Mouse (Mus musculus): ENCODE data around the gene Olfr675.
"Not testable (repeated sequence)": the region's sequence is repeated elsewhere in the genome, so short reads cannot be mapped to it uniquely, and the experiment has no call there.

Gene Olfr675

GRCm38 (mm10) chr7:105028360-105028759, at the start of gene Olfr675:
Gene Olfr675, minus strand, starts transcription at chr7:105028460.
- DNase-seq, result no peak

GRCm38 (mm10) chr7:105064175-105064574, 35.9 kb upstream of the Olfr675 start, which contains the start of gene Olfr678:
Gene Olfr678, plus strand, starts transcription at chr7:105064475.
- no peak for DNase-seq

GRCm38 (mm10) chr7:105058951-105059350, 30.7 kb upstream of the Olfr675 start:
- DNase-seq, result no peak

- DNase-seq, result not testable (repeated sequence)
These were observed 5.6 kb upstream of the Olfr675 start for GRCm38 (mm10) chr7:105033836-105034235.

DNA sequence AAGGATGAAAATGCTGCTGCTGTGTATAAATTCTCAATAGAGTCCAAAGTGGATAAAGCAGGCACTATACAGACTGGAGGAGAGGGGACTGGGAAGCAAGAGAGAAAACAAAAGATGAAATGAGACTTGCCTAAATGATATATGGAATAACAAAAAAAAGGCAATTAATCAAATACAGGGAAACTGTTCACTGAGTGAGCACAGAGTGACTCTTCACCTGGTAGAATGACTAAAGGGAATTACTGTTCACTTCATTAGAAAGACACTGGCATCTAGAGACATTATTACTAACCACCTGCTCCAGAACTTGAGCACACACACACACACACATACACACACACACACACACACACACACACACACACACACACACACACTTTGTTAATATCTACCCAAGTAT, 4.1 kb upstream of the Olfr675 start, which contains the start of gene Olfr676:
Gene Olfr676, plus strand, starts transcription at position 301 of the 400 bp plus-strand sequence.
- DNase-seq, result no peak

DNA sequence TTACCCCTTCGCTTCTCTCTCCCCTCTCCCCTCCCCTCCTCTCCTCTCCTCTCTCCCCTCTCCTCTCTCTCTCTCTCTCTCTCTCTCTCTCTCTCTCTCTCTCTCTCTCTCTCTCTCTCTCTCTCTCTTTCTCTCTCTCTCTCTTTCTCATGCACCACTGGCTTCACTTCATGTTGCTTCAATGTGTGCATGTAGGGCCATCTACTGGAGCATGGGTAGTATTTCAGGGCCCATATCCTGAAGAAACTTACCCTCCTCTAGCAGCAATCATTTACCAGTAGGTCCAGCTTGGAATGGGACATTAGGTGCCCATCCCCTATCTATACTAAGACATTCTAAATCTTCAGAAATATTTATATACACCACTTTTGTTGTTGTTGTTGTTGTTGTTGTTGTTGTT, 5.7 kb downstream of the Olfr675 start:
- no peak for DNase-seq

GRCm38 (mm10) chr7:105001929-105002328, 26.3 kb downstream of the Olfr675 start, which contains the start of gene Olfr672:
Gene Olfr672, minus strand, starts transcription at chr7:105002029.
- no peak for DNase-seq

DNA sequence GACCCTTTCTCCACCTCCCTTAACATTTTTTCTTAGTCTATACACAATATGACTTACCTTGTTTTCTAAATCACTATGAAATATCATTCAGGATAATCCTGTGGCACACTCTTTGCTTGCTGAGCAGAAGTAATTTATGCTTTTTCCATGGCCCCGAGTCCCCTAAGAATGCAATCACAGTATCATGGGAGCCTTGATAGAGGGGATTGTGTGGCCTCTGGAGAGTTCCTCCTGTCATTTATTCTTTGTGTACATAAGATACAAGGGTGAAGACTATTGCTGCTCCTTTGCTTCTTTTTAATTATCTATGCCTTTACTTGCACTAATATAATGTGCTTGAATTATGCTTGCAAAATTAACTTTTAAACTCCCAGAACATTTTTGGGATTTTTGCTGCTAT, 49.2 kb downstream of the Olfr675 start, which contains the start of gene Olfr671:
Gene Olfr671, minus strand, starts transcription at position 101 of the 400 bp plus-strand sequence.
- DNase-seq, result no peak

- not testable (repeated sequence) for DNase-seq
These were observed 55.8 kb downstream of the Olfr675 start for GRCm38 (mm10) chr7:104972507-104972906.
